Mouse (Mus musculus) testis, adult 2 months (tissue): ENCODE results near the gene Exd1. TPM values are rescaled to one million over a fixed set of nuclear protein-coding genes. Genes with fewer than 3 reads are reported as not detected.
A peak's percentile ranks its signal among the peaks of the same experiment; 100 is the strongest.
"Not testable (repeated sequence)": the region's sequence is repeated elsewhere in the genome, so short reads cannot be mapped to it uniquely, and the experiment has no call there.

Experiments used
- H3K27ac ChIP-seq: fragments of 200-500 bp; 2 replicates; pipeline ENCODE4 v1.5.1; 2012; ENCODE audit warnings: low read depth, low read length; ENCODE audit not compliant: control insufficient read depth, insufficient read depth
- H3K27me3 ChIP-seq: fragments of 200-500 bp; 2 replicates; pipeline ENCODE4 v1.6.1; 2012; ENCODE audit warnings: mild to moderate bottlenecking, low read length, moderate library complexity; ENCODE audit not compliant: control insufficient read depth, insufficient read depth
- H3K36me3 ChIP-seq: fragments of 200-500 bp; 2 replicates; pipeline ENCODE4 v1.6.1; 2012; ENCODE audit warnings: mild to moderate bottlenecking, low read length; ENCODE audit not compliant: control insufficient read depth, insufficient read depth
- H3K4me1 ChIP-seq: fragments of 200-500 bp; 2 replicates; pipeline ENCODE4 v1.6.1; 2012; ENCODE audit warnings: low read length; ENCODE audit not compliant: control insufficient read depth, insufficient read depth
- H3K4me3 ChIP-seq: fragments of 200-500 bp; 2 replicates; pipeline ENCODE4 v1.5.1; 2012; ENCODE audit warnings: low read depth, mild to moderate bottlenecking, low read length, moderate library complexity, mixed read lengths; ENCODE audit not compliant: control insufficient read depth
- CTCF ChIP-seq: fragments of 200-500 bp; IDR thresholded peaks from 2 replicates; pipeline ENCODE4 v1.5.1; 2012; ENCODE audit warnings: low read depth, mild to moderate bottlenecking, inconsistent platforms, low read length, moderate library complexity; ENCODE audit not compliant: control insufficient read depth, insufficient read depth, insufficient replicate concordance
- POLR2A ChIP-seq: fragments of 200-500 bp; IDR thresholded peaks from 2 replicates; pipeline ENCODE4 v1.6.1; 2012; ENCODE audit warnings: low read depth, mild to moderate bottlenecking, inconsistent platforms, low read length, moderate library complexity; ENCODE audit not compliant: control insufficient read depth
- polyA plus RNA-seq: library from polyadenylated mRNA; depleted of rRNA; stranded (reverse); fragments of >200 nt; gene quantifications from 2 replicates; pipeline ENCODE4 v1.2.3, GENCODE M21; 2012

Gene Exd1
- polyA plus RNA-seq, 1 experiment = 5.4 TPM

- peaks cover 4% of the 10 kb centered on the region; the same call in 1 of the 2 replicates for H3K36me3 ChIP-seq
- TF ChIP-seq POLR2A = no peak
- no peak for TF ChIP-seq CTCF
- H3K4me1 ChIP-seq = no peaks in the 10 kb centered on the region
- no peak overlapping the region for H3K4me3 ChIP-seq
- no peaks in the 10 kb centered on the region for H3K27me3 ChIP-seq
- no peak overlapping the region for H3K27ac ChIP-seq
These were observed 8.6 kb downstream of the Exd1 start for GRCm38 (mm10) chr2:119538802-119539201.

DNA sequence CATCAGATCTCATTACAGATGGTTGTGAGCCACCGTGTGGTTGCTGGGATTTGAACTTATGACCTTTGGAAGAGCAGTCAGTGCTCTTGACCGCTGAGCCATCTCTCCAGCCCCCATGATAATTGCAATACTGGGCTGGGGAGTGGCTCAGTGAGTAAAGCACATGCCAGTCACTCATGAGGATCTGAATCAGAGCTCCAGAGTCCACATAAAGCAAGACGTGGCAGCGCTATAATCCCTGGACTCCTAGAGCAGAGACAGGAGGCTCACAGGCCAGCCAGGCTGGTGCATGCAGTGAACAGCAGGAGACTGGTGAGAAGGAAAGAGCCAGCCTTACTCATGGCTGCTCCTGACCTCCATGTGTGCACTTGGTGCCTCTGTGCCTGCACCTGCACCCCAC is 22.0 kb downstream of the Exd1 start:
- TF ChIP-seq CTCF = no peak
- no peak for TF ChIP-seq POLR2A
- peaks cover 4% of the 10 kb centered on the region for H3K36me3 ChIP-seq

GRCm38 (mm10) chr2:119523836-119524235 is 23.6 kb downstream of the Exd1 start:
- Histone ChIP-seq H3K36me3 (peaks cover 1% of the 10 kb centered on the region), H3K27me3 (no peaks in the 10 kb centered on the region), H3K4me1 (no peaks in the 10 kb centered on the region), H3K4me3 (no peak overlapping the region), H3K27ac (no peak overlapping the region)
- TF ChIP-seq CTCF = no peak
- no peak for TF ChIP-seq POLR2A

More for the DNA sequence above, 22.0 kb downstream of the Exd1 start:
- Histone ChIP-seq H3K27ac (no peak overlapping the region), H3K27me3 (no peaks in the 10 kb centered on the region), H3K4me3 (no peak overlapping the region), H3K4me1 (no peaks in the 10 kb centered on the region)

DNA sequence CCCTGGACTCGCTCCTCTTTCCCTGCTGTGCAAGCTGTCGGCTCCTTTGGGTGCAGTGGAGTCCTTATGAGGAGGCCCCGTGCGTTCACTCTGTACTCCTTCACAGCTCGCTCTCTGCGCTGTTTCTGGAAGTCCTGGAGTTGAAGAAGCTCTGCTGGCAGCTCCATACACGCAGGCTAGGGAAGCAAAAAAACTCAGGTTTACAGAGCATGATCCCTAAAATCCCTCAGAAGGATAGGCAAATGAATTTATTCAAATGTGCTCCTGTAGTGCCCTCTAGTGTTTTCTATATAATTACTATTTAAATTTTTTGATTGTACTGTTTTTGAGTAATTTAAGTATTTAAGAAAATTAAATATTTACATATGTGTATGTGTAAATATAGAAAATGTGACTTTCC is 26.9 kb downstream of the Exd1 start:
- Histone ChIP-seq H3K4me3 (no peak overlapping the region), H3K27me3 (no peaks in the 10 kb centered on the region), H3K4me1 (no peaks in the 10 kb centered on the region), H3K27ac (no peak overlapping the region), H3K36me3 (peaks cover 1% of the 10 kb centered on the region)
- no peak for TF ChIP-seq CTCF
- no peak for TF ChIP-seq POLR2A

- no peak overlapping the region for H3K4me3 ChIP-seq
- H3K36me3 ChIP-seq = peaks cover under 1% of the 10 kb centered on the region; the same call in 1 of the 2 replicates
- H3K27me3 ChIP-seq = no peaks in the 10 kb centered on the region
- TF ChIP-seq POLR2A = no peak
- TF ChIP-seq CTCF = no peak
- no peak overlapping the region for H3K27ac ChIP-seq
- no peaks in the 10 kb centered on the region for H3K4me1 ChIP-seq
These were observed 30.6 kb downstream of the Exd1 start for GRCm38 (mm10) chr2:119516811-119517210.

DNA sequence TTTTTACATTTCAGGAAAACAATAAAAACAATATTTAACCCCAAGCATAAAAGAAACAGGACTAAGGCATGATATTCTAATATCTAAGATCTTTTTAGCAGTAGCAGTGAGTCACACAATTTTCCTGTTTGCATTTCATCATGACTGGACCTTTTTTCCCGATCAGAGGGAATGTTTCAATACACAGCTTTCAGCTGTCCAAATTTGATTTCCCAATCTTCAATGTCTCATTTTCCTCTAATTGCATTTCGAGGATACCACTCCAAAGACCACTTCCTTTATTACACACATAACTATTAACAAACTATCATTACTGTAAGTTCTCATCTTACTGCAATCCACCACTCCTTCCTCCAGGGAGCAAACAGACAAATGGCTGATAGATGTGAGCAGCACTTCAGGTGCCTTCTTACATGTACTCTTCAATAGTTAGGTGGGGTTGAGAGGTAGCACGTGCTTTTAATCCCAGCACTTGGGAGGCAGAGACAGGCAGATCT is 33.4 kb downstream of the Exd1 start:
- Histone ChIP-seq H3K36me3 (no peaks in the 10 kb centered on the region), H3K27me3 (no peaks in the 10 kb centered on the region), H3K4me3 (no peak overlapping the region), H3K27ac (no peak overlapping the region), H3K4me1 (no peaks in the 10 kb centered on the region)
- no peak for TF ChIP-seq POLR2A
- TF ChIP-seq CTCF = no peak

DNA sequence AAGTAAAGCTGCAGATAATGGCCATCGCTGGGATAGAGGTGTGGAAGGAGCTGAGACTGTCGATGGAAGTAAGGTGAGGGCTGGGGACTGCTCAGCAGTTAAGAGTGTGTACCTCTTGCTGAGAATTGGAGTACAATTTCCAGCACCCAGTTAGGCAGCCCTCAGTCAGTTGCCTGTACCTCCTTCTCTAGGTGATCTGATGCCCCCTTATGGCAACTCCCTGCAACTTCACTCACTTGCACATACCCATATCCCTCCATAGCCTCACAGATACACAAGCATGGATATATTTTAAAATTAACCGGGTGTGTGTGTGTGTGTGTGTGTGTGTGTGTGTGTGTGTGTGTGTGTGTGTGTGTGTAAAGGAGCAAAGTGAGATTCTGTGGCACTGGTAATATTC is 35.1 kb downstream of the Exd1 start:
- TF ChIP-seq POLR2A = no peak
- peak; percentile 16; the same call in 1 of the 2 replicates for TF ChIP-seq CTCF
- Histone ChIP-seq H3K4me1 (no peaks in the 10 kb centered on the region), H3K27ac (no peak overlapping the region), H3K27me3 (no peaks in the 10 kb centered on the region), H3K36me3 (no peaks in the 10 kb centered on the region), H3K4me3 (no peak overlapping the region)

GRCm38 (mm10) chr2:119510856-119511255 is 36.6 kb downstream of the Exd1 start:
- Histone ChIP-seq H3K36me3 (no peaks in the 10 kb centered on the region), H3K27ac (no peak overlapping the region), H3K4me1 (no peaks in the 10 kb centered on the region), H3K4me3 (no peak overlapping the region), H3K27me3 (no peaks in the 10 kb centered on the region)
- TF ChIP-seq POLR2A = no peak
- no peak for TF ChIP-seq CTCF

- not testable (repeated sequence) for H3K27ac ChIP-seq, H3K4me1 ChIP-seq, H3K4me3 ChIP-seq, H3K27me3 ChIP-seq, H3K36me3 ChIP-seq
These were observed 38.9 kb downstream of the Exd1 start for GRCm38 (mm10) chr2:119508518-119508917.
